Mouse (Mus musculus) liver, embryonic 14.5 days (tissue): ENCODE data around the gene Myh9. TPM values are rescaled to one million over a fixed set of nuclear protein-coding genes. Genes with fewer than 3 reads are reported as not detected.

Source experiments
- ATAC-seq: fragments of 200-750 bp; cut with Nextera tagmentation; 2 replicates; pipeline ENCODE4 v1.8.0; 2017; ENCODE audit warnings: moderate number of reproducible peaks, mild to moderate bottlenecking, moderate library complexity; ENCODE audit not compliant: insufficient read depth
- DNase-seq, 3 experiments: peaks; one replicate each; pipeline ENCODE4 v3.0.0-alpha.2; 2012 to 2013; ENCODE audit warnings: low read depth in 3 of 3, low spot score in 3 of 3
- H3K27ac ChIP-seq: fragments of 300-500 bp; sonication (generic); 2 replicates; pipeline ENCODE4 v1.5.1; 2014; ENCODE audit warnings: moderate library complexity, mild to moderate bottlenecking, control low read depth, inconsistent platforms
- H3K27me3 ChIP-seq: fragments of 300-500 bp; sonication (generic); 2 replicates; pipeline ENCODE4 v1.6.1; 2014; ENCODE audit warnings: mild to moderate bottlenecking, low read length, moderate library complexity; ENCODE audit not compliant: control insufficient read depth, insufficient read depth
- H3K36me3 ChIP-seq: fragments of 300-500 bp; sonication (generic); replicated peaks from 2 replicates; pipeline ENCODE4 v1.6.1; 2014; ENCODE audit warnings: low read depth; ENCODE audit not compliant: control insufficient read depth, insufficient read depth
- H3K4me1 ChIP-seq, 2 experiments: fragments of 200-500 bp in 1 of 2; fragments of 300-500 bp in 1 of 2; sonication (generic) in 1 of 2; replicated peaks; 2 replicates each; pipeline ENCODE4 v1.6.1; 2012 to 2014; ENCODE audit warnings: antibody characterized with exemption in 1 of 2, inconsistent platforms in 1 of 2, low read length in 1 of 2; ENCODE audit not compliant: control insufficient read depth in 2 of 2, insufficient read depth in 2 of 2
- H3K4me2 ChIP-seq: fragments of 300-500 bp; sonication (generic); 2 replicates; pipeline ENCODE4 v1.6.1; 2014; ENCODE audit warnings: low read depth, mild to moderate bottlenecking, control low read depth, moderate library complexity
- H3K4me3 ChIP-seq, 2 experiments: fragments of 200-500 bp in 1 of 2; fragments of 300-500 bp in 1 of 2; sonication (generic) in 1 of 2; 2 replicates each; pipeline ENCODE4 v1.5.1; 2012 to 2014; ENCODE audit warnings: low read depth in 2 of 2, low read length in 2 of 2, mild to moderate bottlenecking in 2 of 2, control low read depth in 1 of 2, inconsistent platforms in 1 of 2, moderate library complexity in 1 of 2; ENCODE audit not compliant: insufficient read depth in 1 of 2
- H3K9ac ChIP-seq: fragments of 300-500 bp; sonication (generic); replicated peaks from 2 replicates; pipeline ENCODE4 v1.6.1; 2014; ENCODE audit warnings: mild to moderate bottlenecking, control low read depth, moderate library complexity
- H3K9me3 ChIP-seq: fragments of 300-500 bp; sonication (generic); 2 replicates; pipeline ENCODE4 v1.6.1; 2016; ENCODE audit warnings: low read length, mixed read lengths; ENCODE audit not compliant: control insufficient read depth
- CTCF ChIP-seq: IDR thresholded peaks from 2 replicates; pipeline ENCODE4 v1.5.1; 2016; ENCODE audit warnings: antibody characterized with exemption, low read depth, control low read depth
- EP300 ChIP-seq: IDR thresholded peaks from 2 replicates; pipeline ENCODE4 v1.6.1; 2016; ENCODE audit warnings: antibody characterized with exemption, low read depth
- WGBS: fragments of 180-500 bp; shearing (Covaris S2); extraction: QIAGEN DNeasy Blood & Tissue Kit; methylation state at CpG from one replicate; pipeline ENCODE4 v1.1.7; 2014; ENCODE audit not compliant: insufficient replicate concordance; 5-methylcytosine and 5-hydroxymethylcytosine counted together
- polyA plus RNA-seq, 2 experiments: library from polyadenylated mRNA; depleted of rRNA in 1 of 2; stranded (reverse) in 1 of 2; unstranded in 1 of 2; fragments of >200 nt; fragmentation: Nextera tagmentation in 1 of 2; extraction: Ambion mirVana in 1 of 2; gene quantifications; 2 replicates each; pipeline versions ENCODE4 v1.2.1 to v1.2.3; 2012 to 2014

Gene Myh9
- polyA plus RNA-seq, 2 experiments: 21.3 to 21.9 TPM

DNA sequence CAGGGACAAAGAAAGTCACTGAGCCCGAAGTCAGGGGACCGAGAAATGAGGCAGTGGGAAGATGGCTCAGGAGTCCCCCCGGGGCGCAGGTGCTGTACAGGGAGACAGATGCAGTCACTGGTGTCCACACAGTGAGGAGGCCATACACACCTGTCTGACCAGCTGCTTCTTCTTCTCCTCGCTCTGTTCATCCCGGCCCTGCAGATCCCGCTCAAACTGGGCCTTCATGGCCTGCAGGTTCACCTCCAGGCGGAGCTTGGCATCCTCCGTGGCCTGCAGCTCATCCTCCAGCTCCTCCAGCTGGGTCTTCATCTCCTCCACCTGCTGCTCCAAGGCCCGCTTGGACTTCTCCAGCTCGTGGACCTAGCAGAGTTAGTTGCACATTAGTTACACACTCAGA is 75.0 kb downstream of the Myh9 start:
- TF ChIP-seq EP300 (no peak), CTCF (no peak; the same call in 1 of the 2 replicates)
- no peak overlapping the region for H3K9ac ChIP-seq
- no peak for ATAC-seq
- peaks cover 94% of the 10 kb centered on the region for H3K36me3 ChIP-seq
- no peak overlapping the region for H3K4me2 ChIP-seq
- no peaks in the 10 kb centered on the region for H3K9me3 ChIP-seq
- no peak overlapping the region for H3K27ac ChIP-seq
- no peaks in the 10 kb centered on the region for H3K27me3 ChIP-seq
- H3K4me3 ChIP-seq: no peak overlapping the region
- H3K4me1 ChIP-seq: no peaks in the 10 kb centered on the region
- DNase-seq: no peak
- WGBS: 87% methylated on average over 11 of the region's 11 CpGs

DNA sequence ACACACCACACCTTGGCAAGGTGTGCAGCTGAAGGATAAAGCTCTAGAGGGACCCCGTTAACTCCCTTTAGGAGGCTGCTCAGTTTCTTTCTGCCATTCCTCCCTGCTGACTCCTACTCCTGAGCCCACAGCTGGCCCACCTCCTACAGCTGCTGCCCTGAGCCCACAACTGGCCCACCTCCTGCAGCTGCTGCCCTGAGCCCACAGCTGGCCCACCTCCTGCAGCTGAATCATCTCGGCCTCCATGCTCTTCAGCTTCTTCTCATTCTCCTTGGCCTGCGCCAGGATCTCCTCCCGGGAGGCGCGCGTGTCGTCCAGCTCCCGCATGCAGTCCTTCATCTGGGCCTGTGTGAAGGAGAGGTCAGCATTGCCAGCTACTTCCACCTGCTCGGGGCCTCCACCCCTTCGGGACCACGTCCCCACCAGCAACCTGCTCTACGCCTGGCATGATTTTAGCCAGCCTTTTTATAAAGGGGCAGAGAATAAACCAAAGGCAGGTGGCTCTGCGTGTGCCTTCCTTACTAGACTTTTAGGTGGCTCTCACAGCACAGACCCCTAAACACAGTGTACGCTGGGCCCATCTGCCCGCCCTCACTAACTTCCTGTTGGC is 76.4 kb downstream of the Myh9 start:
- H3K27ac ChIP-seq: no peak overlapping the region
- ATAC-seq (no peak), DNase-seq (no peak)
- H3K36me3 ChIP-seq: peaks cover 95% of the 10 kb centered on the region
- no peak for TF ChIP-seq CTCF
- TF ChIP-seq EP300: no peak
- no peaks in the 10 kb centered on the region for H3K27me3 ChIP-seq
- H3K4me2 ChIP-seq: no peak overlapping the region
- WGBS: 90% methylated on average over 16 of the region's 16 CpGs
- no peaks in the 10 kb centered on the region for H3K9me3 ChIP-seq
- H3K9ac ChIP-seq: no peak overlapping the region
- no peak overlapping the region for H3K4me3 ChIP-seq
- no peaks in the 10 kb centered on the region for H3K4me1 ChIP-seq

DNA sequence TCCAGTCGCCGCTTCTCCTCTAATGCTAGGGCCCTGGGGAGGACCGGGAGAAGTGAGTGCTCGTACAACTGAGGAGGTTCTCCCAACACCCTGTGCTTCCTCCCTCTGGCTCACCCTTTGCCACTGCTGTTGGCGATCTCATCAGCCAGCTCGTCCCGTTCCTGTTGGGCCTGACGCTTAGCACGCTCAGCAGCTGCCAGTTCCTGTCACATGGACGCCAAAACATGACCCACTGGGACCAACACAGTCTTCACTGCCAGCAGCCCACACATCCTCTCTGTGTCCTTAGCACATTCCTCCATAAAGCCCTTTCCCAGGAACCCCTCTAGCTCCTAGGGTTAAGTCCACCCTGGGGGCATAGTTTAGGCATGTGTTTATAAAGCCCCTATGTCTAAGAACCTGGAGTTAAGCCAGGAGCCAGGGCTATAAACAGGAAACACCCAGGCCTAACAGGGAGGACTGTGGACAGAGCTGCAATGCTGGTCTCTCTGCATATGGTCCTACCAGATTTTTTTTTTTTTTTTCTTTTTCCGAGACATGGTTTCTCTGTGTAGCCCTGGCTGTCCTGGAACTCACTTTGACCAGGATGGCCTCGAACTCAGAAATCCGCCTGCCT is 77.5 kb downstream of the Myh9 start:
- Histone ChIP-seq H3K27me3 (no peaks in the 10 kb centered on the region), H3K27ac (no peak overlapping the region), H3K4me1 (no peaks in the 10 kb centered on the region), H3K36me3 (peaks cover 85% of the 10 kb centered on the region), H3K4me2 (no peak overlapping the region), H3K9ac (no peak overlapping the region), H3K9me3 (no peaks in the 10 kb centered on the region), H3K4me3 (no peak overlapping the region)
- ATAC-seq (no peak), DNase-seq (no peak)
- 83% methylated on average over 13 of the region's 13 CpGs for WGBS
- TF ChIP-seq CTCF (no peak), EP300 (no peak)

DNA sequence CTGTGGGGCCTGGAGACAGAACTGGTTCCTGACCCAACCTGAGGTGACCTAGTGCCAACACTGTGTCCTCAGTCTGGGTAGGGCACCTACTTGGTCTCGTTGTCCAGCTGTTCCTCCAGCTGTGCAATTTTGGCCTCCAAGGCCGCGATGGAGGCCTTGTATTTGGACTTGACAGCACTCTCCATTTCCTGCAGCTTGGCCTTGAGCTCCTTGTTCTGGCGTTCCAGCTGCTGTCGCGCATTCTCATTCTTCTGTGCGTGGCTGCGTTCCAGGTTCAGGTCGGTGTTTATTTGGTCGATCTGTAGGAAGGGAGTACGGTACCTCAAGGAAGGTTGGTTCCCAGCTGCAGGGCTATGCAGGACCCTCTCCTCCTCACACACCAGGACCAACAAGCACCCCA is 78.3 kb downstream of the Myh9 start:
- Histone ChIP-seq H3K4me3 (no peak overlapping the region), H3K4me1 (no peaks in the 10 kb centered on the region), H3K27me3 (no peaks in the 10 kb centered on the region), H3K9ac (no peak overlapping the region), H3K36me3 (peaks cover 78% of the 10 kb centered on the region), H3K9me3 (no peaks in the 10 kb centered on the region), H3K27ac (no peak overlapping the region), H3K4me2 (no peak overlapping the region)
- no peak for TF ChIP-seq CTCF
- TF ChIP-seq EP300: no peak
- no peak for ATAC-seq
- no peak for DNase-seq
- 93% methylated on average over 11 of the region's 11 CpGs for WGBS

DNA sequence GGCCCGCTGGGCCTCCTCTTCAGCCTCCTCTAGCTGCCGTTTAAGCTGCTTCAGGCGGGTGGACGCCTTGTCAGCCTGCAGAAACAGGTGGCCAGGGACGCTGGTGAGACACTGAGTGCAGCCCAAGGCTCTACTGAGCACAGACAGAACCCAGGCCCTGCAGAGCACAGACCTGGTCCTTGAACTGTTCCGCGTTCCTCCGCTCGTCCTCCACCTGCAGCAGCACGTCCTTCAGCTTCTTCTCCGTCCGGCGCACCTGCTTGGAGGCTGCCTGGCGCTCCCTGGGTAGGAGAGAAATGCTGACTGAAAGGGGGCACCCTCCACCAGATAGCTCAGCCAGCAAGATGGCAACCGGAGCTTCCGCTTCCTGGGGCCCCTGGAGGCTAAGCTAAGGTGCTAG is 78.9 kb downstream of the Myh9 start:
- H3K27me3 ChIP-seq: no peaks in the 10 kb centered on the region
- no peak overlapping the region for H3K9ac ChIP-seq
- DNase-seq: no peak
- H3K36me3 ChIP-seq: peaks cover 72% of the 10 kb centered on the region
- H3K4me3 ChIP-seq: no peak overlapping the region
- no peaks in the 10 kb centered on the region for H3K9me3 ChIP-seq
- TF ChIP-seq EP300 (no peak), CTCF (no peak)
- H3K4me1 ChIP-seq: no peaks in the 10 kb centered on the region
- ATAC-seq: no peak
- no peak overlapping the region for H3K27ac ChIP-seq
- no peak overlapping the region for H3K4me2 ChIP-seq
- WGBS: 92% methylated on average over 16 of the region's 16 CpGs
